Mouse (Mus musculus) E14TG2a.4 (cell line): Measurements from ENCODE around the gene Katna1.
A peak's percentile ranks its signal among the peaks of the same experiment; 100 is the strongest.

Experiments used
- H3K27me3 ChIP-seq: 2 replicates; pipeline ENCODE4 v1.6.1; 2014; ENCODE audit warnings: low read length, control low read depth; ENCODE audit not compliant: insufficient read depth
- H3K36me3 ChIP-seq: 2 replicates; pipeline ENCODE4 v1.6.1; 2014; ENCODE audit warnings: low read length, control low read depth; ENCODE audit not compliant: insufficient read depth
- H3K4me1 ChIP-seq: replicated peaks from 2 replicates; pipeline ENCODE4 v1.6.1; 2014; ENCODE audit warnings: low read depth, low read length, control low read depth
- H3K4me3 ChIP-seq: replicated peaks from 2 replicates; pipeline ENCODE4 v1.5.1; 2014; ENCODE audit warnings: mild to moderate bottlenecking, low read length
- H3K9me3 ChIP-seq: 2 replicates; pipeline ENCODE4 v1.6.1; 2014; ENCODE audit warnings: low read length, control low read depth
- CTCF ChIP-seq: conservative IDR thresholded peaks from 2 replicates; pipeline ENCODE4 v1.5.1; 2014; ENCODE audit warnings: low read length
- NANOG ChIP-seq: IDR thresholded peaks from 2 replicates; pipeline ENCODE4 v1.6.1; 2014; ENCODE audit warnings: borderline replicate concordance, low read length, mixed read lengths
- POU5F1 ChIP-seq: IDR thresholded peaks from 2 replicates; pipeline ENCODE4 v1.6.1; 2014; ENCODE audit warnings: low read length, borderline replicate concordance

Katna1 gene

DNA sequence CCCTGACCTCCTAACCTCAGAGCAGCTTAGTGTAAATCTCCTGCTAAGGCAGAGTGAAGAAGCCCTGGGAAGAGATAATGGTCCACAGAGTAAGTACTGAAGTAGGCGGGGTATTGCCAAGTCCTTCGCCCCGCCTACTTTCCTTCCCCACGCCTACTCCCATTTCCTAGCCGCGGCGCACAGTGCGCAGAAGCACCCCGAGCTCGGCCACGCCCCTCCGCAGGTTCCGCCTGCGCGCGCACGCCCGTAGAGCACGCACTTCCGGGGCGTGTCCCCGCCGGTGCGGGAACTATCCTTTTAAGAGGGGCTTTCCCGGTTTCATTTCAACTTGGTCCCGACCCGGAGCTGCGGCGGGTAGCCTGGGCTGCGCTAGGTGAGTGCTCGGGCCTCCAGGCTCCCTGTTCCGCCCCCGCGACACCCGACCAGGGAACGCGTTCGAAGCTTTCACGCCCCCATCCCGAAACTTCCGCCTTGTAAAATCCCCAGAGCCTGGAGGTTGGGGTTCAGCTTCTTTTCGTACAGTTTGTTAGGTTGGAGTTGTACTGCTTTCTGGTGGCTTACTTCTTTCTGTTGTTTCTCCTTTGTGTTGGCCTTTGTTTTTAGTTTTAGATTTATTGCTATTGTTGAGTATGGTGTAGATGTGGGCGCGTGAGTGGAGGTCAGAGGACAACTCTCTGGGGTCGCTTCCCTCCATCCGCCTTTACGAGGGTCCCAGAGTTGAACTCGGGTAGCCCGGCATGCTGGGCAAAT, at the start of gene Katna1:
Katna1 (plus strand) TSS at position 250 of the 750 bp plus-strand sequence.
- Histone ChIP-seq H3K4me1 (peaks cover 40% of the 10 kb centered on the region), H3K27me3 (no peaks in the 10 kb centered on the region), H3K36me3 (peaks cover 11% of the 10 kb centered on the region; the same call in 1 of the 2 replicates), H3K9me3 (no peaks in the 10 kb centered on the region), H3K4me3 (peak within 1 kb of the TSS; percentile 96)
- TF ChIP-seq POU5F1, result no peak
- no peak for TF ChIP-seq NANOG
- no peak for TF ChIP-seq CTCF

DNA sequence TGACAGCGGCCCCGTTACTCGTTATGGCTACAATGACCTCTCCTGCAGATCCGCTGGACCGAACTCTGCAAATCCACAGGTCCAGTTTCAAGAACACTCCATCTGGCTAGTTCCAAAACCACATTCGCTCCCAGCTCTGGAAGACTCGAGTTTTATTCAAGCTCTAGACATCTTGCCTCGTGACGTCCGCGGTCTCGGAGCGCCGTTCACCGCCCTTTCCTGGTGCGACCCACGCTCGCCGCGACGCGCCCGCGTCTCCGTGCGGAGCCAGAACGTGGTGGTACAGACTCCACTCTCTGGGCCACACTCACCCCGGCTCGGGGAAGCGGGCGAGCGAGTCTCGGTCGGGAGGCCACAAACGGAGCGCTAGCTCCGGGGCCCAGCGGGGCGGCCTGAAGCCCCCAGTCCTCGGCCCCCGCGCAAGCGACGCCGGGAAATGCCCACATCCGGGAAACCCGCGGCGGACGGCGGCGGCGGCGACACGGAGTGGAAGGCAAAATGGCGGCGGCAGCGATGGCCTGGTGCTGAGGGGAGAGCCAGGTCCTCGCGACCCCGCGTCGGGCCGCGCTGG, 45.0 kb upstream of the Katna1 start, which contains the start of the genes Pcmt1 and Lats1:
Pcmt1 (minus strand) TSS at position 406 of the 571 bp plus-strand sequence.
Lats1 (plus strand) TSS at position 484 of the 571 bp plus-strand sequence.
- Histone ChIP-seq H3K4me3 (peak within 1 kb of the TSS; percentile 92), H3K27me3 (no peaks in the 10 kb centered on the region), H3K4me1 (peaks cover 31% of the 10 kb centered on the region), H3K36me3 (peaks cover 49% of the 10 kb centered on the region), H3K9me3 (no peaks in the 10 kb centered on the region)
- TF ChIP-seq POU5F1 (no peak), NANOG (no peak), CTCF (no peak)

DNA sequence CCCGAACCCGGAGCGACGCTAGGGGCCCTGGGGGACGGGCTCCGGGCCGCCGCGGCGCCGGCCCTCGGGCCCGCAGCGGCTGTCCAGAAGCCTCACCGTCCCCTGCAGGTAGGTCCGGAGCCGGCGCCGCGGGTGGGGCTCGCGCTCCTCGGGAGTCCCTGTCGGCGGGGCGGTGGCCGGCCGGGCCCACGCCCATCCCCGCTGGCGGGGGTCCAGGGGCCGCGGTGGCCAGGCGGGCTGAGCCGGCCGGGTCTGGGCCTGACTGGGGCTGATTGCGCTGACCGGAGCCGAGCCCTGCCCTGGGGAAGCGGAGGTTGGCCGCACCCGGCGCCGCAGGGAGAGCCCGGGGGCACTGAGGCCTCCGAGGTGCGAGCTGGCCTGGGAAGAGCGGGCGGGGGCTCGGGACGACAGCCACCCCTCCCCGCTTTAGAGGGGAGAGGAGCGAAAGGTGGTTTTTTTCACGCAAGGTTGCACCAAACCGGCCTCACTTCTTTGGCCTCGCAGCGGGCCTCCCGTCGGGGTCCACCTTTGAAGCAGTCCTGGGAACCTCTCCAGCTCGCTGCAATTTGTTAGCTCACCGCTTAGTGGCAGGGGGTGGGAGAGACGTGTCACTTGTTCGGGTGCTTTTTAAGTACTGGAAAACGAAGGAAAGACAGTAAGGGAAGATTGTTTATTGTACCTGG, 44.3 kb upstream of the Katna1 start:
- H3K27me3 ChIP-seq, result no peaks in the 10 kb centered on the region
- H3K4me3 ChIP-seq, result peak overlapping the region; percentile 92
- TF ChIP-seq CTCF (no peak; the same call in 1 of the 2 replicates), NANOG (no peak), POU5F1 (no peak)
- H3K9me3 ChIP-seq, result no peaks in the 10 kb centered on the region
- peaks cover 47% of the 10 kb centered on the region for H3K36me3 ChIP-seq
- H3K4me1 ChIP-seq, result peaks cover 31% of the 10 kb centered on the region

- H3K9me3 ChIP-seq, result no peaks in the 10 kb centered on the region
- TF ChIP-seq CTCF (no peak), NANOG (no peak), POU5F1 (no peak)
- H3K36me3 ChIP-seq, result peaks cover 39% of the 10 kb centered on the region
- H3K4me3 ChIP-seq, result peak overlapping the region; percentile 92
- H3K4me1 ChIP-seq, result peaks cover 31% of the 10 kb centered on the region
- H3K27me3 ChIP-seq, result no peaks in the 10 kb centered on the region
Observed at GRCm38 (mm10) chr10:7682249-7682648, 43.6 kb upstream of the Katna1 start.

GRCm38 (mm10) chr10:7686902-7687301, 38.9 kb upstream of the Katna1 start:
- Histone ChIP-seq H3K4me1 (peaks cover 10% of the 10 kb centered on the region), H3K9me3 (no peaks in the 10 kb centered on the region), H3K36me3 (peaks cover 19% of the 10 kb centered on the region), H3K4me3 (no peak overlapping the region), H3K27me3 (no peaks in the 10 kb centered on the region)
- TF ChIP-seq NANOG (no peak), CTCF (no peak), POU5F1 (no peak)

GRCm38 (mm10) chr10:7695286-7695685, 30.5 kb upstream of the Katna1 start:
- Histone ChIP-seq H3K36me3 (peaks cover 87% of the 10 kb centered on the region), H3K9me3 (no peaks in the 10 kb centered on the region), H3K4me1 (peaks cover 7% of the 10 kb centered on the region; the same call in 1 of the 2 replicates), H3K4me3 (no peak overlapping the region), H3K27me3 (no peaks in the 10 kb centered on the region)
- no peak for TF ChIP-seq POU5F1
- no peak for TF ChIP-seq CTCF
- TF ChIP-seq NANOG, result no peak

GRCm38 (mm10) chr10:7700120-7700519, 25.7 kb upstream of the Katna1 start:
- no peaks in the 10 kb centered on the region for H3K27me3 ChIP-seq
- H3K36me3 ChIP-seq, result peaks cover 90% of the 10 kb centered on the region
- TF ChIP-seq POU5F1 (no peak), CTCF (no peak), NANOG (no peak)
- H3K4me3 ChIP-seq, result no peak overlapping the region
- peaks cover 9% of the 10 kb centered on the region; the same call in 1 of the 2 replicates for H3K4me1 ChIP-seq
- no peaks in the 10 kb centered on the region for H3K9me3 ChIP-seq

GRCm38 (mm10) chr10:7702586-7702985, 23.2 kb upstream of the Katna1 start:
- Histone ChIP-seq H3K9me3 (no peaks in the 10 kb centered on the region), H3K27me3 (no peaks in the 10 kb centered on the region), H3K36me3 (peaks cover 91% of the 10 kb centered on the region), H3K4me1 (peaks cover 9% of the 10 kb centered on the region; the same call in 1 of the 2 replicates), H3K4me3 (no peak overlapping the region)
- TF ChIP-seq CTCF (no peak), POU5F1 (no peak), NANOG (no peak)
